Mouse (Mus musculus): ENCODE data around the gene Slc5a3.
A peak's percentile ranks its signal among the peaks of the same experiment; 100 is the strongest.

Gene Slc5a3

GRCm38 (mm10) chr16:92057852-92058643 is at the start of gene Slc5a3, which contains the start of the genes Mrps6 and Gm49711:
TSS of gene Slc5a3 (plus strand) at chr16:92058322.
TSS of gene Mrps6 (plus strand) at chr16:92058270.
TSS of gene Gm49711 (plus strand) at chr16:92058316.
- DNase-seq (ENCODE audit: low read depth) = peak; percentile 57

GRCm38 (mm10) chr16:92009586-92009985 is 48.5 kb upstream of the Slc5a3 start:
- no peak for DNase-seq (ENCODE audit: low read depth)

- DNase-seq (ENCODE audit: low read depth) = no peak
These were observed 41.3 kb upstream of the Slc5a3 start for GRCm38 (mm10) chr16:92016792-92017191.

DNA sequence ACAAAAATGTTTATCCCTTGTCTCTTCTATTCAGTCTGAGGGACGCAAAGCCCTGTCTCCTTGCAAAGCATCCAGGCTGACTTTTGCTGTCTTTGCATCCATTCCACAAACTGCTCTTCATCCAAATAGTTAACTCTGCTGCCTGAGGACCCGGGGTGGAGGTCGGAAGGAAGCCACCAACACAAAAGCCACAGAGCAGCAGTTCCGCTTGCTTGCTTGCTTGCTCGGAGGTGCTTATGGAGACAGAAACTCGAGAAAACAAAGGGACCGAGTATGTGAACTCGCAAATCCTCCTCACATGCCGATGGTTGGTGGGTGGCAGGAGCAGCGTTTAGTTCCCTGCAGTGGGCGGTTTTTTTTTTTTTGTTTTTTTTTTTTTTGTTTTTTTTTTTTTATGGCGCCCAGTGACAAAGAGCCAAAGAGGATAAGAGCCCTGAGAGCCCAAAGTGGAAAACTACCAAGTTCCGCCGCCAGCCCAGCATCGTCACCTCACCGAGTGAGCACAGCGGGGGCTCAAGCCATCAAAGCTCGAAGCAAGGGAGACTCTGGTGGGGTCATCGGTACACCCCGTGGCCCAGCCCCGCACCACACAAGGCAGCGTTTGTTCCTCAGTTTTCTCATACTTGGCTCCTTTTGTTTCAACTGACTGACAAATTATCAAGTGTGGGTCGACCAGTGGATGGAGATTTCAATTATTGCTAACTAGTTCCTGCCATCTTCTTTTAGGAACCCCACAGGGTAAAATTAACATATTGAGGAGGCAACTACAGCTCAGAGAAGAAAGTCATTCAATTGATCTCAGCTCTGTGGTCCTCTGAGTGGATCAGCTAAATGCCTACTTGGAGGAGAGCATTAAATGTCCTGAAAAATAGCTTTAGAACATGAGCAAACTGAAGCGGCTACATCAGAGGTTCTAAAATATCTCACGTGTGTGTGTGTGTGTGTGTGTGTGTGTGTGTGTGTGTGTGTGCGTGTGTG is 38.7 kb upstream of the Slc5a3 start:
- DNase-seq (ENCODE audit: low read depth) = peak; percentile 28

DNA sequence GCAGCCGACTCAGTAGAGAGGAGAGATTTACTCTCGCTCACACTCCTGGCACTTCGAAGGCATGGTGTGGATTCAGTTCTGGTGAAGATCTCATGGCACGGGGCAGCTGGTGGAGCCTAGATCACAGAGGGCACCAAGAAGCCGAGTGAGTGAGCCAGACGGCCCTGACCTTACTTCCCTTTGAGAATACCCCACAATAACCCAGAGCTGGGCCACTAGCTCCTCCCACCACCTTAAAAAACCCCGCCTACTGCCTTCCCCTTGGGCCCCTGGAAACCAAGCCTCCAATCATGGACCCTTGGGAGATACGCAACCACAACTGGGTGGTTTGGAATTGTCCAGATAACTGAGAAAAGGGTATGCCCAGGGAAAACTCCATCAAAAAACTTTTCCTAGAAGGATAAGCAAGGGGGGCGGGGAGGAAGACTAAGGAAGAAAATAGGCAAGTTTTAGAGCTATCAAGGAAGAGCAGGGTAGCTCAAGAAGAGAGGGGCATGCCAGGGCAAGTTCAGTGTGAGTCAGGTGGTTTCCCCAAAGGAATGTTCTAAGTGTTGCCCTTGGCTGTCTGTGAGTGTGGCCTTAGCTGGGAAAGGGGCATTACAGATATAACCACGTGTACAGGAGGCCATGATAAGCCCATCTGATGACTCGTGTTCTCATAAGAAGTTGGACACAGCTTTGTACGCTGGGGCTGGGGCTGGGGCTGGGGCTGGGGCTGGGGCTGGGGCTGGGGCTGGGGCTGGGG is 36.3 kb upstream of the Slc5a3 start:
- DNase-seq (ENCODE audit: low read depth) = no peak

DNA sequence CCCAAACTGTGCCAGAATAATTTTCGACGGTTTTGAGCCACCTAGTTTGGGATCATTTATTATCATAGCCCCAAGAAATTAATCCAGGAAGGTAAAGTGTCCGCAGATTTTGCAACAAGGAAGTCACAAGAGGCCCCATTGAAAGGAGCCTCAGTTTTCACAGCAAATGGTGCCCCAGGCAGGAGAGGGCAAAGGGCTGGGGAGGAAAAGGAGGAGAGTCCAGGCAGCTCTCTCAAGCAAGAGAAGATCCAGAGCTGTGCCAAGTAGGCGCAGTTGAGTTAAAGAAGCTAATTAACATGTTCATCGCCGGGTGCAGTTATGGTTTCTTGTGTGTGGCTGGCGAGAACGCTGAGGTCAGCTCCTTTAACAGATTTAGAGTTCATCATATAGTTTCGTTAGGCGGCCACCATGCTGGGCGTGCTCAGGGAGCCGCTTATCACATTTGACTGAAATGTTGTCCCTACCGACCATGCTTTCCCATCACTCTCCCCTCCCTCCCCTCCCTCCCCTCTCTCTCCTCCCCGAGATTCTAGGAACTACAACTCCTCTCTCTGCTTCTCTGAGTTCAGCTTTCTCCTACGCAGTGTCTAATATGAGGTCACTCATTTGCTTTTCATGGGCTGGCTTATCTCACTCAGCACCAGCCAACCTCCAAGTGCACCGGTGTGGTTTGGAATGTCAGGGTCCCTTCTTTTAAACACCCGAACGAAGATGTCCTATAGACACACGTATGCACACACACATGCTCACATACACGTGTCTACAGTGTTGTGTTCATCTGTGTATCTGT is 35.4 kb upstream of the Slc5a3 start:
- DNase-seq (ENCODE audit: low read depth) = no peak

DNA sequence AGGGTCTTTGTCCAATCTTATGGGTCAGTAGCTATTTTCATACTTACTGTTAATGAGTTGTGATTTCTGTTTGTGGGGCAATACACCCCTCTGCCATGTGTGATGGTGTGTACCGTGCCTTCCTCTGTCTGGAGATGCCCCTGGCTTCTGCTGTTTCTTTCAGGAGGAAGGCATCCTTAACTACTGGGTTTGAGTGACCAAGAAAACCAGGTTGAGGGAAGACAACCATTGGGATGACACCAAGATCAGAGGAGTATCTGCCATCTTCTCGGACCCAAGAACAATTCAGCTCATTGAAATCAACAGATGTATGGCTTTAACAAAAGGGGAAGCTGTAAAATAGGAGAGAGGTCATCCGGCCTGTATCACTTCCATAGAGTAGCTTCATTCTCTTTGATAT is 24.8 kb upstream of the Slc5a3 start:
- DNase-seq (ENCODE audit: low read depth) = no peak

GRCm38 (mm10) chr16:92034676-92035075 is 23.4 kb upstream of the Slc5a3 start:
- no peak for DNase-seq (ENCODE audit: low read depth)

- no peak for DNase-seq (ENCODE audit: low read depth)
These were observed 21.4 kb upstream of the Slc5a3 start for GRCm38 (mm10) chr16:92036701-92037100.

GRCm38 (mm10) chr16:92037891-92038607 is 20.1 kb upstream of the Slc5a3 start:
- no peak for DNase-seq (ENCODE audit: low read depth)

GRCm38 (mm10) chr16:92039421-92039820 is 18.7 kb upstream of the Slc5a3 start:
- DNase-seq (ENCODE audit: low read depth) = no peak

GRCm38 (mm10) chr16:92039966-92040365 is 18.2 kb upstream of the Slc5a3 start:
- no peak for DNase-seq (ENCODE audit: low read depth)

GRCm38 (mm10) chr16:92051777-92052310 is 6.3 kb upstream of the Slc5a3 start:
- no peak for DNase-seq (ENCODE audit: low read depth)

DNA sequence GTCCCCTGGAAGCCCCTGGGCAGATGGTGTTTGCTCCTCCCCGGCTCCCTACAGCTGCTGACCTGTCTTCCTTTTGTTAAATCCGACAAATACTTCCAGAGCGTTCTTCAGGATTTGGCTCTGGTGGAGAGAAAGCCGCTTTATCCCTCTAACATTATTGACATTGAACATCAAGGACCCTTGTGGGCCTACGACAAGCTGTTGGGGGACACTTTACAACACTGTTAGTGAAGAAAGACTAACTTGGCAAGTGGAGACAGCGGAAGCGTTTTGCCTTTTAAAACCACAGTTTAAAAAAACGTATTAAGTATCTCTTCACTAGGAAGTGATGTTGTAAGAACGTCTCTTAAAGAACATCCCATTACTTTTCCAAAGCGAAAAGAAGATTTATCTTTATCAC is 5.6 kb upstream of the Slc5a3 start:
- no peak for DNase-seq (ENCODE audit: low read depth)

GRCm38 (mm10) chr16:92056711-92057110 is 1.4 kb upstream of the Slc5a3 start:
- no peak for DNase-seq (ENCODE audit: low read depth)

GRCm38 (mm10) chr16:92057456-92057851 is 668 bp upstream of the Slc5a3 start:
- DNase-seq (ENCODE audit: low read depth) = no peak

- DNase-seq (ENCODE audit: low read depth) = no peak
These were observed 810 bp downstream of the Slc5a3 start for GRCm38 (mm10) chr16:92058644-92059620.

DNA sequence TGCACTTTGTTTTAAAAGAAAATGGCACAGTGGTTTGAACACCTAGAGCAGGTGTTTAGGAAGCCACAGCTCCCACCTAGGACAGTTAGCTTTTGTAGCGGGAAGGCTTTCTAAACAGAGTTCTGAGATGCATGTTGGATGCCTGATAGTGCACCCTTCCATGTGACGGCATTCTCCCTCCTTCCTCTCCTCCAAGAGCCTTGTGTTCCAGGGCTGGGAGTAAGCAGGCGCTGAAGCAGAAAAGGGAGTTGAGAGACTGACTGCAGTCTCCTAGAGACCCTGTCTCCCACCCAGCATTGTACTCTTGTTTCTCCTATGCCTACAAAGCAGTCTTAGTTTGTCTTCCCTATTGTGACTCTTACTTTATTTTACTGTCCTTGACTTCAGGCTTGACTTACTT is 2.1 kb downstream of the Slc5a3 start:
- no peak for DNase-seq (ENCODE audit: low read depth)

- DNase-seq (ENCODE audit: low read depth) = no peak
These were observed 3.5 kb downstream of the Slc5a3 start for GRCm38 (mm10) chr16:92061586-92061985.

Data from c-Kit-positive CD71-negative TER-119-negative erythroid progenitor cells, embryonic 14.5 days (primary cell).